Mouse (Mus musculus) G1E (cell line): ENCODE measurements around the gene Kif13a.

Source experiments
- CTCF ChIP-seq: IDR thresholded peaks from 2 replicates; pipeline ENCODE4 v1.5.1; 2012; ENCODE audit warnings: low read depth, low read length, inconsistent platforms, mixed read lengths
- GATA1 ChIP-seq: IDR thresholded peaks from 2 replicates; pipeline ENCODE4 v1.6.1; 2012; ENCODE audit warnings: borderline replicate concordance, low read length, inconsistent platforms, mixed read lengths
- TAL1 ChIP-seq: conservative IDR thresholded peaks from 2 replicates; pipeline ENCODE4 v1.6.1; 2012; ENCODE audit warnings: low read depth, low read length, inconsistent platforms, mixed read lengths

- TF ChIP-seq CTCF (no peak), GATA1 (no peak), TAL1 (no peak)
Observed at GRCm38 (mm10) chr13:46951212-46951611, 21.5 kb upstream of the Kif13a start.
